Mouse (Mus musculus) kidney, embryonic 16.5 days (tissue): ENCODE measurements around the gene Zdhhc12. TPM values are rescaled to one million over a fixed set of nuclear protein-coding genes. Genes with fewer than 3 reads are reported as not detected.

Experiments
- ATAC-seq: fragments of 200-750 bp; cut with Nextera tagmentation; 2 replicates; pipeline ENCODE4 v1.8.0; 2017; ENCODE audit warnings: moderate TSS enrichment; ENCODE audit not compliant: low FRiP score, low TSS enrichment
- H3K27ac ChIP-seq: fragments of 300-500 bp; sonication (generic); 2 replicates; pipeline ENCODE4 v1.5.1; 2014; ENCODE audit warnings: low read length
- H3K27me3 ChIP-seq: fragments of 300-500 bp; sonication (generic); 2 replicates; pipeline ENCODE4 v1.6.1; 2014; ENCODE audit warnings: low read length, control low read depth, mixed read lengths; ENCODE audit not compliant: insufficient read depth
- H3K36me3 ChIP-seq: fragments of 300-500 bp; sonication (generic); 2 replicates; pipeline ENCODE4 v1.6.1; 2014; ENCODE audit warnings: low read length, control low read depth, mixed read lengths; ENCODE audit not compliant: insufficient read depth
- H3K4me1 ChIP-seq: fragments of 300-500 bp; sonication (generic); 2 replicates; pipeline ENCODE4 v1.6.1; 2014; ENCODE audit warnings: low read length, control low read depth, mixed read lengths; ENCODE audit not compliant: insufficient read depth
- H3K4me2 ChIP-seq: fragments of 300-500 bp; sonication (generic); replicated peaks from 2 replicates; pipeline ENCODE4 v1.6.1; 2014; ENCODE audit warnings: low read depth, low read length
- H3K4me3 ChIP-seq: fragments of 300-500 bp; sonication (generic); 2 replicates; pipeline ENCODE4 v1.5.1; 2014; ENCODE audit warnings: mild to moderate bottlenecking, low read length
- H3K9ac ChIP-seq: fragments of 300-500 bp; sonication (generic); replicated peaks from 2 replicates; pipeline ENCODE4 v1.6.1; 2014; ENCODE audit warnings: low read length
- H3K9me3 ChIP-seq: fragments of 300-500 bp; sonication (generic); 2 replicates; pipeline ENCODE4 v1.6.1; 2016; ENCODE audit warnings: low read length, control low read depth
- WGBS: fragments of 180-500 bp; shearing (Covaris S2); extraction: QIAGEN DNeasy Blood & Tissue Kit; methylation state at CpG from one replicate; pipeline ENCODE4 v1.1.7; 2014; 5-methylcytosine and 5-hydroxymethylcytosine counted together
- polyA plus RNA-seq: library from polyadenylated mRNA; unstranded; fragments of >200 nt; fragmentation: Nextera tagmentation; extraction: Ambion mirVana; gene quantifications from 2 replicates; pipeline ENCODE4 v1.2.1, GENCODE M21; 2015

The Zdhhc12 gene
- polyA plus RNA-seq, 1 experiment from 2014 or later: 41.6 TPM

GRCm38 (mm10) chr2:30128789-30129188 lies 35.3 kb upstream of the Zdhhc12 start:
- ATAC-seq: no peak
- WGBS: 34% methylated on average over 2 of the region's 2 CpGs
- Histone ChIP-seq H3K4me1 (peaks cover 14% of the 10 kb centered on the region), H3K9me3 (no peaks in the 10 kb centered on the region), H3K36me3 (no peaks in the 10 kb centered on the region), H3K4me2 (no peak overlapping the region), H3K27ac (no peak overlapping the region), H3K27me3 (no peaks in the 10 kb centered on the region), H3K9ac (no peak overlapping the region), H3K4me3 (no peak overlapping the region)

- peaks cover 12% of the 10 kb centered on the region for H3K4me1 ChIP-seq
- peak within 1 kb of the TSS; percentile 88 for H3K9ac ChIP-seq
- H3K27ac ChIP-seq: peak within 1 kb of the TSS; percentile 92
- peak within 1 kb of the TSS; percentile 78 for H3K4me3 ChIP-seq
- peak; percentile 98 for ATAC-seq
- H3K9me3 ChIP-seq: no peaks in the 10 kb centered on the region
- 9% methylated on average over 31 of the region's 31 CpGs for WGBS
- H3K27me3 ChIP-seq: no peaks in the 10 kb centered on the region
- peak within 1 kb of the TSS; percentile 76 for H3K4me2 ChIP-seq
- no peaks in the 10 kb centered on the region for H3K36me3 ChIP-seq
These were observed 31.2 kb upstream of the Zdhhc12 start, which contains the start of gene Zer1 for GRCm38 (mm10) chr2:30124472-30125274. TSS of gene Zer1 (minus strand) at chr2:30124585.

- H3K4me2 ChIP-seq: peak overlapping the region; percentile 76
- no peaks in the 10 kb centered on the region for H3K9me3 ChIP-seq
- peaks cover 12% of the 10 kb centered on the region for H3K4me1 ChIP-seq
- ATAC-seq: peak; percentile 81
- under 1% methylated on average over 44 of the region's 44 CpGs for WGBS
- peak overlapping the region; percentile 78 for H3K4me3 ChIP-seq
- no peaks in the 10 kb centered on the region for H3K36me3 ChIP-seq
- peak overlapping the region; percentile 92 for H3K27ac ChIP-seq
- H3K9ac ChIP-seq: peak overlapping the region; percentile 88
- no peaks in the 10 kb centered on the region for H3K27me3 ChIP-seq
These were observed 30.5 kb upstream of the Zdhhc12 start for GRCm38 (mm10) chr2:30123729-30124471.

- no peak for ATAC-seq
- H3K9me3 ChIP-seq: no peaks in the 10 kb centered on the region
- 83% methylated on average over 5 of the region's 5 CpGs for WGBS
- H3K9ac ChIP-seq: no peak overlapping the region
- no peak overlapping the region for H3K27ac ChIP-seq
- H3K4me2 ChIP-seq: no peak overlapping the region
- no peaks in the 10 kb centered on the region for H3K27me3 ChIP-seq
- H3K4me1 ChIP-seq: peaks cover 12% of the 10 kb centered on the region
- no peaks in the 10 kb centered on the region for H3K36me3 ChIP-seq
- H3K4me3 ChIP-seq: no peak overlapping the region
These were observed 29.3 kb upstream of the Zdhhc12 start for GRCm38 (mm10) chr2:30122766-30123165.

- peaks cover 12% of the 10 kb centered on the region for H3K4me1 ChIP-seq
These were observed 26.8 kb upstream of the Zdhhc12 start for GRCm38 (mm10) chr2:30120269-30120668.

GRCm38 (mm10) chr2:30119641-30120051 lies 26.2 kb upstream of the Zdhhc12 start:
- no peak overlapping the region for H3K27ac ChIP-seq
- no peaks in the 10 kb centered on the region for H3K9me3 ChIP-seq
- H3K36me3 ChIP-seq: no peaks in the 10 kb centered on the region
- no peak overlapping the region for H3K4me2 ChIP-seq
- ATAC-seq: no peak
- peaks cover 6% of the 10 kb centered on the region for H3K4me1 ChIP-seq
- 33% methylated on average over 6 of the region's 6 CpGs for WGBS
- no peak overlapping the region for H3K4me3 ChIP-seq
- no peak overlapping the region for H3K9ac ChIP-seq
- H3K27me3 ChIP-seq: no peaks in the 10 kb centered on the region

More at GRCm38 (mm10) chr2:30120269-30120668, 26.8 kb upstream of the Zdhhc12 start:
- Histone ChIP-seq H3K4me2 (no peak overlapping the region), H3K9ac (no peak overlapping the region), H3K9me3 (no peaks in the 10 kb centered on the region), H3K4me3 (no peak overlapping the region), H3K36me3 (no peaks in the 10 kb centered on the region), H3K27ac (no peak overlapping the region), H3K27me3 (no peaks in the 10 kb centered on the region)
- WGBS: 81% methylated on average over 4 of the region's 4 CpGs
- ATAC-seq: no peak

GRCm38 (mm10) chr2:30112564-30112963 lies 19.1 kb upstream of the Zdhhc12 start:
- H3K4me3 ChIP-seq: no peak overlapping the region
- H3K27ac ChIP-seq: no peak overlapping the region
- H3K27me3 ChIP-seq: no peaks in the 10 kb centered on the region
- ATAC-seq: no peak
- H3K9me3 ChIP-seq: no peaks in the 10 kb centered on the region
- no peak overlapping the region for H3K4me2 ChIP-seq
- WGBS: 94% methylated on average over 5 of the region's 5 CpGs
- H3K9ac ChIP-seq: no peak overlapping the region
- H3K36me3 ChIP-seq: peaks cover 27% of the 10 kb centered on the region
- H3K4me1 ChIP-seq: no peaks in the 10 kb centered on the region

GRCm38 (mm10) chr2:30111500-30111899 lies 18.1 kb upstream of the Zdhhc12 start:
- no peak for ATAC-seq
- H3K27me3 ChIP-seq: no peaks in the 10 kb centered on the region
- H3K4me3 ChIP-seq: no peak overlapping the region
- H3K27ac ChIP-seq: no peak overlapping the region
- H3K9ac ChIP-seq: no peak overlapping the region
- H3K36me3 ChIP-seq: peaks cover 36% of the 10 kb centered on the region
- WGBS: 91% methylated on average over 2 of the region's 2 CpGs
- no peaks in the 10 kb centered on the region for H3K4me1 ChIP-seq
- H3K4me2 ChIP-seq: no peak overlapping the region
- H3K9me3 ChIP-seq: no peaks in the 10 kb centered on the region

GRCm38 (mm10) chr2:30108260-30108659 lies 14.8 kb upstream of the Zdhhc12 start:
- Histone ChIP-seq H3K27me3 (no peaks in the 10 kb centered on the region), H3K9ac (no peak overlapping the region), H3K4me3 (no peak overlapping the region), H3K4me2 (no peak overlapping the region), H3K36me3 (peaks cover 37% of the 10 kb centered on the region), H3K4me1 (no peaks in the 10 kb centered on the region), H3K9me3 (no peaks in the 10 kb centered on the region), H3K27ac (no peak overlapping the region)
- 88% methylated on average over 4 of the region's 4 CpGs for WGBS
- ATAC-seq: no peak

- no peaks in the 10 kb centered on the region for H3K4me1 ChIP-seq
- no peak overlapping the region for H3K4me2 ChIP-seq
- H3K27me3 ChIP-seq: no peaks in the 10 kb centered on the region
- peaks cover 40% of the 10 kb centered on the region for H3K36me3 ChIP-seq
- H3K27ac ChIP-seq: no peak overlapping the region
- no peak for ATAC-seq
- WGBS: 94% methylated on average over 5 of the region's 5 CpGs
- H3K9me3 ChIP-seq: no peaks in the 10 kb centered on the region
- no peak overlapping the region for H3K4me3 ChIP-seq
- H3K9ac ChIP-seq: no peak overlapping the region
These were observed 14.2 kb upstream of the Zdhhc12 start for GRCm38 (mm10) chr2:30107646-30108045.
